Mouse (Mus musculus): ENCODE measurements around the gene Ctla2a. TPM values are rescaled to one million over a fixed set of nuclear protein-coding genes. Genes with fewer than 3 reads are reported as not detected.
"Not testable (repeated sequence)": the region's sequence is repeated elsewhere in the genome, so short reads cannot be mapped to it uniquely, and the experiment has no call there.

The Ctla2a gene
- total RNA-seq (2015): 41.0 and 65.4 TPM in 2 replicates
- total RNA-seq (2017): 24.3 and 59.8 TPM in 2 replicates

GRCm38 (mm10) chr13:60936500-60936901 is at the start of gene Ctla2a, which contains the start of gene Gm49391:
Gene Ctla2a (minus strand): TSS chr13:60936625.
Gene Gm49391 (minus strand): TSS chr13:60936571.
- ATAC-seq (replicated peaks; ENCODE audit: poor library complexity): peak; percentile 98

GRCm38 (mm10) chr13:60972319-60972718 is 35.9 kb upstream of the Ctla2a start:
- peak; percentile 65 for ATAC-seq (replicated peaks; ENCODE audit: poor library complexity)

GRCm38 (mm10) chr13:60963985-60964384 is 27.6 kb upstream of the Ctla2a start:
- peak; percentile 83 for ATAC-seq (replicated peaks; ENCODE audit: poor library complexity)

- no peak for ATAC-seq (replicated peaks; ENCODE audit: poor library complexity)
These were observed 25.3 kb upstream of the Ctla2a start for GRCm38 (mm10) chr13:60961706-60962105.

GRCm38 (mm10) chr13:60941884-60942283 is 5.5 kb upstream of the Ctla2a start, which contains the start of gene Tpbpa:
Gene Tpbpa (minus strand): TSS chr13:60941984.
- ATAC-seq (replicated peaks; ENCODE audit: poor library complexity): not testable (repeated sequence)

- ATAC-seq (replicated peaks; ENCODE audit: poor library complexity): not testable (repeated sequence)
These were observed 935 bp downstream of the Ctla2a start, which contains the start of gene Gm49393 for GRCm38 (mm10) chr13:60935490-60935889. Gene Gm49393 (minus strand): TSS chr13:60935590.

- ATAC-seq (replicated peaks; ENCODE audit: poor library complexity): not testable (repeated sequence)
These were observed 31.6 kb downstream of the Ctla2a start, which contains the start of gene Tpbpb for GRCm38 (mm10) chr13:60904780-60905179. Gene Tpbpb (minus strand): TSS chr13:60904880.

GRCm38 (mm10) chr13:60897328-60897727 is 39.1 kb downstream of the Ctla2a start, which contains the start of gene Ctla2b:
Gene Ctla2b (minus strand): TSS chr13:60897447.
- ATAC-seq (replicated peaks; ENCODE audit: poor library complexity): peak; percentile 97

GRCm38 (mm10) chr13:60896794-60897193 is 39.6 kb downstream of the Ctla2a start, which contains the start of gene Gm49392:
Gene Gm49392 (minus strand): TSS chr13:60896894.
- not testable (repeated sequence) for ATAC-seq (replicated peaks; ENCODE audit: poor library complexity)

- no peak for ATAC-seq (replicated peaks; ENCODE audit: poor library complexity)
These were observed 40.8 kb downstream of the Ctla2a start for GRCm38 (mm10) chr13:60895406-60896160.

- peak; percentile 20; the same call in 1 of the 2 replicates for ATAC-seq (replicated peaks; ENCODE audit: poor library complexity)
These were observed 44.1 kb downstream of the Ctla2a start for GRCm38 (mm10) chr13:60892301-60892700.

Other genes with a start within 250 kb of the Ctla2a start
- gene BC051665, start 150.3 kb downstream of the Ctla2a start, total RNA-seq (2015): not detected in 2 replicates
- not detected in 2 replicates for gene BC051665, start 150.3 kb downstream of the Ctla2a start, total RNA-seq (2017)
- not detected in 2 replicates for gene Ctsll3, start 133.8 kb downstream of the Ctla2a start, total RNA-seq (2015)
- gene Ctsll3, start 133.8 kb downstream of the Ctla2a start, total RNA-seq (2017): not detected in 2 replicates
- 0.54 and 1.2 TPM in 2 replicates for gene 4930486L24Rik, start 72.2 kb downstream of the Ctla2a start, total RNA-seq (2015)
- 0.44 TPM in 1 of 2 replicates, not detected in the other for gene 4930486L24Rik, start 72.2 kb downstream of the Ctla2a start, total RNA-seq (2017)
- 1.6 TPM in 1 of 2 replicates, not detected in the other for gene Gm49392, start 39.7 kb downstream of the Ctla2a start, total RNA-seq (2015)
- 0.37 TPM in 1 of 2 replicates, not detected in the other for gene Gm49392, start 39.7 kb downstream of the Ctla2a start, total RNA-seq (2017)
- gene Ctla2b, start 39.2 kb downstream of the Ctla2a start, total RNA-seq (2015): 3.1 and 14.7 TPM in 2 replicates
- 2.8 and 17.6 TPM in 2 replicates for gene Ctla2b, start 39.2 kb downstream of the Ctla2a start, total RNA-seq (2017)
- not detected in 2 replicates for gene Tpbpb, start 31.7 kb downstream of the Ctla2a start, total RNA-seq (2015)
- gene Tpbpb, start 31.7 kb downstream of the Ctla2a start, total RNA-seq (2017): not detected in 2 replicates
- gene Gm49393, start 1.0 kb downstream of the Ctla2a start, total RNA-seq (2015): not detected in 2 replicates
- 3.8 TPM in 1 of 2 replicates, not detected in the other for gene Gm49393, start 1.0 kb downstream of the Ctla2a start, total RNA-seq (2017)
- gene Gm49391, start 54 bp downstream of the Ctla2a start, total RNA-seq (2015): 0.27 and 3.2 TPM in 2 replicates
- gene Gm49391, start 54 bp downstream of the Ctla2a start, total RNA-seq (2017): 0.78 and 4.2 TPM in 2 replicates
- gene Tpbpa, start 5.4 kb upstream of the Ctla2a start, total RNA-seq (2015): not detected in 2 replicates
- not detected in 2 replicates for gene Tpbpa, start 5.4 kb upstream of the Ctla2a start, total RNA-seq (2017)
- not detected in 2 replicates for gene Ctsj, start 69.3 kb upstream of the Ctla2a start, total RNA-seq (2015)
- not detected in 2 replicates for gene Ctsj, start 69.3 kb upstream of the Ctla2a start, total RNA-seq (2017)
- not detected in 2 replicates for gene Ctsq, start 104.0 kb upstream of the Ctla2a start, total RNA-seq (2015)
- gene Ctsq, start 104.0 kb upstream of the Ctla2a start, total RNA-seq (2017): not detected in 2 replicates
- not detected in 2 replicates for gene Ctsr, start 227.6 kb upstream of the Ctla2a start, total RNA-seq (2015)
- not detected in 2 replicates for gene Ctsr, start 227.6 kb upstream of the Ctla2a start, total RNA-seq (2017)

Data from megakaryocyte progenitor cell, adult 5-6 weeks (primary cell).